In the genomic region with DNA sequence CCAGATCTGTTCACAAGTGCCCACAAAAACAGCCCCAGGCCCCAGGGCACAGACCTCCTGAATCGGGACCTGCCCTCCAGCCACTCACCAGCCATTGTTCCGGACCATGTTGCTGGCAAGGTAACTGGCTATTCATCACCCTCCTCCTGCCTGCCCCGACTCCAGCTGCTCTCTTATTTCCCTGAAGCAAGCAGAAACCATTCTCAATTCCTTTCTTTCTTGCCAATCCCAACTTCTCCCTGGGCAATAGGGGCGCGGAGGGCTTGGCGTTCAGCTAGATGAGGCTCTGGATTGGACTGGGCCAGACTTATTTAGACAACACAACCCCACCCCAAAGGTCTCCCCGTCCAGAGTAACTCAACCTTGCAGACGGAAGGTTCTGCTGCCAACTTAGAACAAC, we compare ENCODE assay signal across 31 mouse cellular contexts. TPM values are rescaled to one million over a fixed set of nuclear protein-coding genes. Genes with fewer than 3 reads are reported as not detected.
"Had no signal": no experiment of that assay in that cellular context is flagged by ENCODE, and none has a peak within 500 bp of the region (broad histone marks: within the 10 kb centered on the region; RNA-seq: fewer than 3 reads in every experiment).

No protein-coding gene starts in this region.

- H3K4me2 ChIP-seq: heart, embryonic 11.5 days; heart, embryonic 13.5 days; heart, embryonic 15.5 days; hindbrain, embryonic 12.5 days; hindbrain, embryonic 14.5 days; intestine, embryonic 15.5 days; liver, embryonic 12.5 days had no signal

- ATAC-seq: hindbrain, embryonic 16.5 days; inflammation-experienced regulatory T-cells, adult 6 months; intestine, postnatal 0 days; liver, embryonic 12.5 days had no signal

- DNase-seq: gastrocnemius, adult 2 months; gastrocnemius, postnatal 10 days; gastrocnemius, postnatal 25 days; heart, adult 2 months; heart, postnatal 14 days; heart, postnatal 36 days; kidney, adult 18-20 months; kidney, adult 8-10 months; kidney, postnatal 10 days; kidney, postnatal 25 days; kidney, postnatal 4 days; liver had no signal

- H3K9ac ChIP-seq: heart, embryonic 13.5 days; heart, embryonic 15.5 days; hindbrain, embryonic 12.5 days; hindbrain, embryonic 14.5 days; intestine, embryonic 15.5 days; liver, embryonic 12.5 days; liver, embryonic 14.5 days had no signal

- H3K27ac ChIP-seq: gastrocnemius, adult 2 months; heart, adult 2 months; heart, embryonic 13.5 days; heart, embryonic 15.5 days; hindbrain, embryonic 10.5 days; hindbrain, embryonic 12.5 days; hindbrain, embryonic 14.5 days; intestine, embryonic 15.5 days; layer of hippocampus, adult 2 months; left cerebral cortex, adult 2 months; liver, embryonic 12.5 days; liver, embryonic 14.5 days had no signal

- H3K9me3 ChIP-seq: heart, embryonic 13.5 days; heart, embryonic 15.5 days; hindbrain, embryonic 10.5 days; hindbrain, embryonic 12.5 days; intestine, embryonic 15.5 days; liver, embryonic 12.5 days had no signal

- H3K4me3 ChIP-seq: gastrocnemius, adult 2 months; heart, adult 2 months; heart, embryonic 13.5 days; heart, embryonic 15.5 days; hindbrain, embryonic 10.5 days; hindbrain, embryonic 12.5 days; intestine, embryonic 15.5 days; layer of hippocampus, adult 2 months; left cerebral cortex, adult 2 months; liver, embryonic 12.5 days had no signal

- H3K36me3 ChIP-seq: heart, embryonic 13.5 days; heart, embryonic 15.5 days; hindbrain, embryonic 10.5 days; hindbrain, embryonic 12.5 days; intestine, embryonic 15.5 days; liver, embryonic 12.5 days had no signal

RNA-seq across cellular contexts. Expression of a gene that starts 11.7 kb away (rescaled TPM):
- polyA plus RNA-seq: inflammation-experienced regulatory T-cells, adult 6 months had no signal

RNA-seq across cellular contexts. Expression of a gene that starts 18.9 kb away (rescaled TPM):
- polyA plus RNA-seq: heart, embryonic 13.5 days; heart, postnatal 0 days; inflammation-experienced regulatory T-cells, adult 6 months; intestine, postnatal 0 days; liver, embryonic 12.5 days; liver, embryonic 14.5 days had no signal

RNA-seq across cellular contexts. Expression of a gene that starts 36.1 kb away (rescaled TPM):
- polyA plus RNA-seq: hindbrain, embryonic 10.5 days; hindbrain, embryonic 12.5 days; hindbrain, embryonic 14.5 days; hindbrain, embryonic 16.5 days; inflammation-experienced regulatory T-cells, adult 6 months; intestine, embryonic 15.5 days; intestine, postnatal 0 days; limb, embryonic 11.5 days; liver, embryonic 12.5 days; liver, embryonic 14.5 days had no signal

RNA-seq across cellular contexts. Expression of a gene that starts 40.9 kb away (rescaled TPM):
- polyA plus RNA-seq: hindbrain, embryonic 10.5 days; hindbrain, embryonic 12.5 days; inflammation-experienced regulatory T-cells, adult 6 months; kidney, embryonic 14.5 days had no signal

RNA-seq across cellular contexts. Expression of a gene that starts 56.2 kb away (rescaled TPM):
- polyA plus RNA-seq: heart, embryonic 11.5 days; heart, embryonic 13.5 days; heart, embryonic 15.5 days; heart, postnatal 0 days; hindbrain, embryonic 10.5 days; hindbrain, embryonic 12.5 days; inflammation-experienced regulatory T-cells, adult 6 months; intestine, embryonic 15.5 days; intestine, postnatal 0 days; kidney, embryonic 14.5 days; kidney, embryonic 16.5 days; limb, embryonic 11.5 days; limb, embryonic 14.5 days; liver, embryonic 12.5 days; liver, embryonic 14.5 days had no signal
